Mouse (Mus musculus) adrenal gland, adult (tissue): ENCODE measurements at regions not wholly inside any gene's neighbourhood (a gene's known extent, or its start where the extent isn't known, plus 50 kb on each side); places are given as distances from the start of the nearest gene placed in this dataset.

ENCODE experiments used
- DNase-seq, 2 experiments: peaks; one replicate each; pipeline ENCODE4 v3.0.0; 2022 to 2023; ENCODE audit warnings: low spot score in 1 of 2; ENCODE audit not compliant: inconsistent age in 2 of 2

- DNase-seq = no peak
Observed at GRCm38 (mm10) chr14:55392390-55392789, 86.2 kb upstream of the Dhrs4 start.

GRCm38 (mm10) chr14:55406146-55406545 lies 72.4 kb upstream of the Dhrs4 start:
- no peak for DNase-seq
